Mouse (Mus musculus) lung, adult 2 months (tissue): ENCODE measurements around the gene Fbxw5.

Experiments
- CTCF ChIP-seq: fragments of 200-500 bp; IDR thresholded peaks from 2 replicates; pipeline ENCODE4 v1.5.1; 2011; ENCODE audit warnings: mild to moderate bottlenecking, low read length, control low read depth; ENCODE audit not compliant: insufficient read depth
- POLR2A ChIP-seq: fragments of 200-500 bp; IDR thresholded peaks from 2 replicates; pipeline ENCODE4 v1.6.1; 2011; ENCODE audit warnings: low read depth, mild to moderate bottlenecking, control low read depth, low read length, borderline replicate concordance; ENCODE audit errors: extremely low read depth

DNA sequence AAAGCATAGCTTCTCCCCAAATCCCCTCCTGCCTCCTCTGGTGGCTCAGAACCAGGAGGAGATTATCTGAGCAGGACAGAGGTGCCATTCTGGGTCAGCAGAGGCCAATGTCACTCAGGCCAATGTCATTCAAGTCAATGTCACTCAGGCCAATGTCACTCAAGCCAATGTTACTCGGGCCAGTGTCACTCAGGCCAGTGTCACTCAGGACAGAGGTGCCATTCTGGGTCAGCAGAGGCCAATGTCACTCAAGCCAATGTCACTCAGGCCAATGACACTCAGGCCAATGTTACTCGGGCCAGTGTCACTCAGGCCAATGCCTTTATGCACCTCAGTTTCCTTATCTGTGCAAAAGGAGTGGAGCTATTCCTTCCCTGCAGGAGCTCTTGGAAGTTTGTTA, 28.0 kb upstream of the Fbxw5 start:
- TF ChIP-seq POLR2A (no peak), CTCF (no peak)
